Mouse (Mus musculus) hindbrain, embryonic 15.5 days (tissue): ENCODE measurements around the gene Ddx54. TPM values are rescaled to one million over a fixed set of nuclear protein-coding genes. Genes with fewer than 3 reads are reported as not detected.
A peak's percentile ranks its signal among the peaks of the same experiment; 100 is the strongest.

Experiments used
- ATAC-seq: fragments of 200-750 bp; cut with Nextera tagmentation; 2 replicates; pipeline ENCODE4 v1.8.0; 2017; ENCODE audit warnings: low read depth, moderate number of reproducible peaks, moderate TSS enrichment; ENCODE audit not compliant: low FRiP score
- H3K27ac ChIP-seq: fragments of 300-500 bp; sonication (generic); replicated peaks from 2 replicates; pipeline ENCODE4 v1.5.1; 2015; ENCODE audit warnings: mild to moderate bottlenecking, inconsistent platforms
- H3K27me3 ChIP-seq: fragments of 300-500 bp; sonication (generic); 2 replicates; pipeline ENCODE4 v1.6.1; 2015; ENCODE audit warnings: control low read depth, inconsistent platforms
- H3K36me3 ChIP-seq: fragments of 300-500 bp; sonication (generic); 2 replicates; pipeline ENCODE4 v1.6.1; 2015; ENCODE audit warnings: control low read depth, inconsistent platforms
- H3K4me1 ChIP-seq: fragments of 300-500 bp; sonication (generic); replicated peaks from 2 replicates; pipeline ENCODE4 v1.6.1; 2015; ENCODE audit warnings: control low read depth, inconsistent platforms
- H3K4me2 ChIP-seq: fragments of 300-500 bp; sonication (generic); 2 replicates; pipeline ENCODE4 v1.6.1; 2015; ENCODE audit warnings: moderate library complexity, mild to moderate bottlenecking, inconsistent platforms
- H3K4me3 ChIP-seq: fragments of 300-500 bp; sonication (generic); 2 replicates; pipeline ENCODE4 v1.5.1; 2015; ENCODE audit warnings: mild to moderate bottlenecking, inconsistent platforms
- H3K9ac ChIP-seq: fragments of 300-500 bp; sonication (generic); 2 replicates; pipeline ENCODE4 v1.6.1; 2015; ENCODE audit warnings: inconsistent platforms
- H3K9me3 ChIP-seq: fragments of 300-500 bp; sonication (generic); 2 replicates; pipeline ENCODE4 v1.6.1; 2016; ENCODE audit warnings: control low read depth, inconsistent platforms
- WGBS: fragments of 180-500 bp; shearing (Covaris S2); methylation state at CpG from one replicate; pipeline ENCODE4 v1.1.7; 2015; 5-methylcytosine and 5-hydroxymethylcytosine counted together
- polyA plus RNA-seq: library from polyadenylated mRNA; unstranded; fragments of >200 nt; fragmentation: Nextera tagmentation; extraction: Ambion mirVana; gene quantifications from 2 replicates; pipeline ENCODE4 v1.2.1, GENCODE M21; 2015

Gene Ddx54
- polyA plus RNA-seq, 1 experiment from 2014 or later = 41.3 TPM

- Histone ChIP-seq H3K4me2 (peak overlapping the region; percentile 70), H3K9me3 (no peaks in the 10 kb centered on the region), H3K27me3 (no peaks in the 10 kb centered on the region), H3K4me1 (peaks cover 13% of the 10 kb centered on the region), H3K9ac (0 out of 2 replicates have a peak overlapping the region, but pooled peaks have one; percentile 36), H3K27ac (peak overlapping the region; percentile 82; the same call in 1 of the 2 replicates), H3K36me3 (peaks cover 5% of the 10 kb centered on the region; the same call in 1 of the 2 replicates), H3K4me3 (peak overlapping the region; percentile 39)
- ATAC-seq = no peak; the same call in 1 of the 2 replicates
- 7% methylated on average over 6 of the region's 6 CpGs for WGBS
Observed at GRCm38 (mm10) chr5:120604839-120605238, 7.7 kb upstream of the Ddx54 start.

- WGBS = 2% methylated on average over 10 of the region's 10 CpGs
- peak; percentile 48 for ATAC-seq
- Histone ChIP-seq H3K27me3 (no peaks in the 10 kb centered on the region), H3K4me1 (peaks cover 17% of the 10 kb centered on the region), H3K4me3 (peak overlapping the region; percentile 39), H3K9ac (peak overlapping the region; percentile 36; the same call in 1 of the 2 replicates), H3K36me3 (peaks cover 5% of the 10 kb centered on the region; the same call in 1 of the 2 replicates), H3K9me3 (no peaks in the 10 kb centered on the region), H3K4me2 (peak overlapping the region; percentile 70), H3K27ac (peak overlapping the region; percentile 82)
Observed at GRCm38 (mm10) chr5:120605241-120605661, 7.3 kb upstream of the Ddx54 start.

GRCm38 (mm10) chr5:120605688-120606087 is 6.9 kb upstream of the Ddx54 start:
- H3K4me1 ChIP-seq = peaks cover 17% of the 10 kb centered on the region
- peak; percentile 75 for ATAC-seq
- H3K4me2 ChIP-seq = peak overlapping the region; percentile 70
- peaks cover 5% of the 10 kb centered on the region; the same call in 1 of the 2 replicates for H3K36me3 ChIP-seq
- H3K27ac ChIP-seq = peak overlapping the region; percentile 82
- 3% methylated on average over 6 of the region's 8 CpGs for WGBS
- H3K27me3 ChIP-seq = no peaks in the 10 kb centered on the region
- H3K4me3 ChIP-seq = peak overlapping the region; percentile 39
- H3K9me3 ChIP-seq = no peaks in the 10 kb centered on the region
- H3K9ac ChIP-seq = 0 out of 2 replicates have a peak overlapping the region, but pooled peaks have one; percentile 36

GRCm38 (mm10) chr5:120606590-120607200 is 5.8 kb upstream of the Ddx54 start:
- no peak for ATAC-seq
- Histone ChIP-seq H3K4me2 (no peak overlapping the region), H3K27ac (no peak overlapping the region), H3K4me3 (no peak overlapping the region), H3K4me1 (peaks cover 27% of the 10 kb centered on the region), H3K27me3 (no peaks in the 10 kb centered on the region), H3K9me3 (no peaks in the 10 kb centered on the region), H3K9ac (no peak overlapping the region), H3K36me3 (peaks cover 5% of the 10 kb centered on the region; the same call in 1 of the 2 replicates)
- WGBS = 69% methylated on average over 25 of the region's 25 CpGs

GRCm38 (mm10) chr5:120607335-120607734 is 5.2 kb upstream of the Ddx54 start:
- Histone ChIP-seq H3K9ac (no peak overlapping the region), H3K4me1 (peaks cover 29% of the 10 kb centered on the region), H3K27me3 (no peaks in the 10 kb centered on the region), H3K9me3 (no peaks in the 10 kb centered on the region), H3K27ac (no peak overlapping the region), H3K36me3 (peaks cover 5% of the 10 kb centered on the region; the same call in 1 of the 2 replicates), H3K4me2 (no peak overlapping the region), H3K4me3 (no peak overlapping the region)
- ATAC-seq = no peak
- WGBS = 75% methylated on average over 3 of the region's 3 CpGs

GRCm38 (mm10) chr5:120609246-120609775 is 3.2 kb upstream of the Ddx54 start:
- H3K4me2 ChIP-seq = no peak overlapping the region
- H3K9ac ChIP-seq = no peak overlapping the region
- H3K27ac ChIP-seq = no peak overlapping the region
- H3K9me3 ChIP-seq = no peaks in the 10 kb centered on the region
- H3K27me3 ChIP-seq = no peaks in the 10 kb centered on the region
- no peak overlapping the region for H3K4me3 ChIP-seq
- ATAC-seq = no peak
- WGBS = 82% methylated on average over 16 of the region's 16 CpGs
- peaks cover 36% of the 10 kb centered on the region for H3K4me1 ChIP-seq
- peaks cover 5% of the 10 kb centered on the region; the same call in 1 of the 2 replicates for H3K36me3 ChIP-seq

GRCm38 (mm10) chr5:120610906-120611305 is 1.6 kb upstream of the Ddx54 start:
- no peak for ATAC-seq
- peak overlapping the region; percentile 71; the same call in 1 of the 2 replicates for H3K9ac ChIP-seq
- no peaks in the 10 kb centered on the region for H3K9me3 ChIP-seq
- no peaks in the 10 kb centered on the region for H3K27me3 ChIP-seq
- peaks cover 5% of the 10 kb centered on the region; the same call in 1 of the 2 replicates for H3K36me3 ChIP-seq
- peak overlapping the region; percentile 57 for H3K4me2 ChIP-seq
- peaks cover 30% of the 10 kb centered on the region for H3K4me1 ChIP-seq
- H3K27ac ChIP-seq = no peak overlapping the region
- H3K4me3 ChIP-seq = peak overlapping the region; percentile 71
- 86% methylated on average over 5 of the region's 5 CpGs for WGBS

- Histone ChIP-seq H3K4me1 (peaks cover 30% of the 10 kb centered on the region), H3K4me3 (peak overlapping the region; percentile 71), H3K4me2 (peak overlapping the region; percentile 57), H3K27me3 (no peaks in the 10 kb centered on the region), H3K36me3 (peaks cover 5% of the 10 kb centered on the region; the same call in 1 of the 2 replicates), H3K9me3 (no peaks in the 10 kb centered on the region), H3K9ac (peak overlapping the region; percentile 71), H3K27ac (no peak overlapping the region)
- 44% methylated on average over 8 of the region's 8 CpGs for WGBS
- ATAC-seq = no peak
Observed at GRCm38 (mm10) chr5:120611416-120611815, 1.1 kb upstream of the Ddx54 start.

- peak; percentile 95 for ATAC-seq
- WGBS = under 1% methylated on average over 62 of the region's 69 CpGs
- Histone ChIP-seq H3K4me1 (peaks cover 30% of the 10 kb centered on the region), H3K4me3 (peak overlapping the region; percentile 71), H3K4me2 (peak overlapping the region; percentile 78), H3K27me3 (no peaks in the 10 kb centered on the region), H3K27ac (peak overlapping the region; percentile 94), H3K36me3 (peaks cover 15% of the 10 kb centered on the region; the same call in 1 of the 2 replicates), H3K9ac (peak overlapping the region; percentile 71), H3K9me3 (no peaks in the 10 kb centered on the region)
Observed at GRCm38 (mm10) chr5:120612822-120613604, 474 bp downstream of the Ddx54 start.

- no peaks in the 10 kb centered on the region for H3K27me3 ChIP-seq
- 96% methylated on average over 4 of the region's 4 CpGs for WGBS
- H3K36me3 ChIP-seq = peaks cover 37% of the 10 kb centered on the region
- H3K4me3 ChIP-seq = no peak overlapping the region
- H3K27ac ChIP-seq = no peak overlapping the region
- H3K4me2 ChIP-seq = no peak overlapping the region
- peaks cover 18% of the 10 kb centered on the region for H3K4me1 ChIP-seq
- no peak overlapping the region for H3K9ac ChIP-seq
- no peak for ATAC-seq
- no peaks in the 10 kb centered on the region for H3K9me3 ChIP-seq
Observed at GRCm38 (mm10) chr5:120615903-120616302, 3.4 kb downstream of the Ddx54 start.

GRCm38 (mm10) chr5:120618778-120619177 is 6.2 kb downstream of the Ddx54 start:
- H3K9me3 ChIP-seq = no peaks in the 10 kb centered on the region
- H3K9ac ChIP-seq = no peak overlapping the region
- H3K4me2 ChIP-seq = no peak overlapping the region
- peaks cover 8% of the 10 kb centered on the region for H3K4me1 ChIP-seq
- H3K27ac ChIP-seq = no peak overlapping the region
- peaks cover 50% of the 10 kb centered on the region for H3K36me3 ChIP-seq
- no peak overlapping the region for H3K4me3 ChIP-seq
- WGBS = 92% methylated on average over 12 of the region's 12 CpGs
- no peak for ATAC-seq
- H3K27me3 ChIP-seq = no peaks in the 10 kb centered on the region

- Histone ChIP-seq H3K9me3 (no peaks in the 10 kb centered on the region), H3K4me3 (no peak overlapping the region), H3K4me2 (no peak overlapping the region), H3K27ac (no peak overlapping the region), H3K27me3 (no peaks in the 10 kb centered on the region), H3K4me1 (peaks cover 4% of the 10 kb centered on the region), H3K9ac (no peak overlapping the region), H3K36me3 (peaks cover 52% of the 10 kb centered on the region)
- no peak for ATAC-seq
- 15% methylated on average over 5 of the region's 5 CpGs for whole genome bisulfite sequencing
Observed at GRCm38 (mm10) chr5:120619201-120619600, 6.7 kb downstream of the Ddx54 start.
